Mouse (Mus musculus) erythroblast, adult 5-6 weeks (primary cell): Measurements from ENCODE around the gene Cog2. TPM values are rescaled to one million over a fixed set of nuclear protein-coding genes. Genes with fewer than 3 reads are reported as not detected.
A peak's percentile ranks its signal among the peaks of the same experiment; 100 is the strongest.

Experiments used
- ATAC-seq: replicated peaks from 2 replicates; pipeline ENCODE4 v1.8.0; 2016; ENCODE audit warnings: moderate number of reproducible peaks, mild to moderate bottlenecking, moderate TSS enrichment, inconsistent platforms; ENCODE audit not compliant: poor library complexity, low FRiP score, severe bottlenecking
- total RNA-seq, 2 experiments: library from RNA; stranded (forward) in 1 of 2; stranded (reverse) in 1 of 2; fragments of 150-400 nt in 1 of 2; fragments of 200-764, 138-1000 nt in 1 of 2; gene quantifications; 2 replicates each; pipeline versions ENCODE4 v1.2.3 to v1.2.4; 2015 to 2017; ENCODE audit warnings: low replicate concordance in 2 of 2

Cog2 gene
- total RNA-seq, 2 experiments from 2014 or later, result 4.6 to 15.4 TPM

DNA sequence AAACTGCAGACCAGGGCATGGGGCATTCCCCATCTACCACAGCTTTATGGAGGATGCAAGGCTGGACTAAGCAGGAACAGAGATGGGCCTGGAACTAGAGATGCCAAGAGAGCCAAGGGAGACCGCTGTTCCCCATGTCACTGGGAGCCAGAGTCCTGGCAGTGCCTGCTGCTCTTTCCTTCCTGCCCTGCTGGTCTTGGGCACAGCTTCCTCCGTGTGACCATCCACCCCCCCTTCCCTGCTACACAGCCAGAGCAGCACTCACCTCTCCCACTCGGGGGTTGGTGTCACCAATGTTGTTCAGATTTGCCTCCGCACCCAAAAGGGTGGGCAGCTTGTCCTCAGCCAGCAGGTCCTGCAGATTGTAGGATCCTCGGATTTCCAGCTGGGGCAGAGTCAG, 36.9 kb downstream of the Cog2 start:
- ATAC-seq, result no peak

DNA sequence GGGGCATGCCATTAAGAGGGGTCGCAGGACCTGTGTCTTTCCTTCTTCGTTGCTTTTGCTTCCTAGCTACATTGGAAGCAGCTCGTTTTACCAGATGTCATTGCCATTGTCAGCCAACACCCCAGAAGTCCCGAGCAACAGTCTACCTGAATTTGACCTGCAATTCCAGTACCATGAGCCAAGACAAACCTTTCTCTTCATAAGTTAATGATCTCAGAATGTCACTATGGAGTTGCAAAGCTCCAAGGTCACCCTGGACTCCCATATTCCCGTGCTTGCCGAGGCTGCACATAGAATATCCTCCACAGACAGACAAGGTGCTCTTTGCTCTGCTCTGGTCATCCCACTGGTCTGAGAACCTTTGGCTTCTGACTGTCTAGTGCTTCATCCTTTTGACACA, 46.6 kb downstream of the Cog2 start:
- ATAC-seq, result no peak

DNA sequence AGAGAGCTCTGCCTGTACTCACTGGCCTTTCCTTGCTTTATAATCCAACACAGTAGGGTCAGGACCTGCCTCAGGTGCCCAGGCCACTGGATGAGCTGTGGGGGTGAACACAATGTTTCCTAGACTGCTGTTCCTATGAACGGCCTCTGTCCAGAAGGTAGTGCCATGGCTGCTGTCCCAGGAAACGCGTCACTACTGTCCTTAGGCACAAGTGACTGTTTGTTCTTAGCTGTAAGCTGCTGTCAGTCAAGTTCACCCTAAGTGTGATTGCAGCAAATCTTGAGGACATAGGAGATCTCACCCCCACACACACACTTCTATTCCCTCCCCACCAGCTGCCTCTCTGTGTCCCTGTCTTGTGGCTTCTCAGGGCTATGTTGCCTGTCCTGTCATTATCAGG, 47.0 kb downstream of the Cog2 start:
- ATAC-seq, result no peak

DNA sequence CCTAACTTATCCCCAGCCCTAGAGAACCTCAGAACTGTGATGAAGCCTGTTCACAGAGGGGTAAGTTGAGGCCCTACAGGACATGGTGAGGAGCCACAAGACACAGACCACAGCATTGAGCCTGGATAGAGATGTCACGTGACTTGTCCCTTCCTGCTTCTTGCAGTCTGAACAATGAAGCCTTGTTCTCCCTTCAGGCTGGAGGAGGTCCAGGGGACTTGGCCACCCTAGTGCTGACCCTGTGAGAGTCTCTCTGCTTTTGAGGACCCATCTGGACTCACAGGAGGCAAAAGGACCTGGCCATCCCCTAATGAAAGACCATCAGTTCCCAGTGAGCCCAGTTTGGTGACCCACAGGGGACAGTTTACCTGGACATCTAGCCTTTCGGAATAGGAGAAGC, 48.5 kb downstream of the Cog2 start:
- ATAC-seq, result no peak

DNA sequence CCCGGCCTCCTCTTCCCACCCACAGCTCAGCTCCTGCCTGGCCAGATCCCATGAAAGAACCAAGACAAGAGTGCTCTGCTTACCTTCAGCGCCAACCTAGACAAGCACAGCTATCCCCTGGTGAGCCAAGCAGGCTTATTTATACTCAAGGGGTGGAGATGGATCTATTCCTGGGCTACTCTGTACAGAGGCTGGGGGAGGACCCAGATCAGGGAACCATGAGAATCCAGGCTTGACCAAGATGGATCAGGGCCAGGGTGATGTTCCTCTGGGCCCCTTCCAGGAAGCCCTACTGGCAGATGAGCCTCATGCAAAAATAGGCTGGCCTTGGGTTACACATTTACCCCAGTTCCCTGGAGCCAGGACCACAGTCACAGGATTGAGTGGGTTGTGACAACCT, 49.0 kb downstream of the Cog2 start, which contains the start of gene Agt:
Agt (minus strand) TSS at position 114 of the 400 bp plus-strand sequence.
- ATAC-seq, result no peak

DNA sequence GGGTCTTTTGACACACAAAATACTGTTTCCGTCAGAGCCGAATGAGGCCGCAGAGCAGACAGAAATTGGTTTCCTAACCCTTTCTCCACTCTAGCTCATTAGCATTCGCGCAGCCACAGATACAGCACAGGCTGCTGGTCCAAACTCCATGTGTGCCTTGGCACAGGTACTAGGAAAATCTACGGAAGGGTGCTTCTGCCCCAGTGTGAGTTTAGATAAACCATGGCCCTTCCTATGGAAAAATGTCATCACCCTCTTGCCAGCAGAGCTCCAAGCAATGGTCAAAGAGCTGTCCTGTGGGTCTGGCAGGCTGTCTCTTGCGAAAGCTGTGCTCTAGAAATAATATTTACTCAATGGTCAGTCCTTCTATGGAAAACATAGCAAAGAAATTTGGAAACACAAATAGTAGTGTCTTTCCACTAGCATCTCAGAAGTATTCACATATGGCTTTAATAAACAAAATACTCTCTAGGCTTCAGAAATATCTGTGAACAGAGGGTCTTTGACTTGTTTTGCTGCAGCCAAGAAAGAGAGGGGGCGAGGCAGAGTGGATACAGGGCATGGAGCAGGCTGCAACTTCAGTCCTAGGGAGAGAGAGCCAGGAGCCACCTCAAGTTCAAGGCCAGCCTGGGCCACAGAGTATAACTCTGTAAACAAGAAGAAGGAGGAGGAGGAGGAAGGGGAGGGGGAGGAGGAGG, 51.3 kb downstream of the Cog2 start:
- ATAC-seq, result no peak

DNA sequence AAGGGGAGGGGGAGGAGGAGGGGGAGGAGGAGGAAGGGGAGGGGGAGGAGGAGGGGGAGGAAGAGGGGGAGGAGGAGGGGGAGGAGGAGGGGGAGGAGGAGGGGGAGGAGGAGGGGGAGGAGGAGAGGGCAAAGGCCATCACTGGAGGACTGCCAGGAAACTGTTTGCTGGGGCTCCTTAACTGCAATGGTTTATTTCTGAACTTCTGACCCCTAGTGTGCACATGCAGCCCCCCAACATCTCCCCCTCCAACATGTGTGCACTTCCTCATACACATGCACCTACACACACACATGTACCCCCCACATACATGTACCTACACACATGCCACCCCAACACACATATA, 51.8 kb downstream of the Cog2 start:
- no peak for ATAC-seq

DNA sequence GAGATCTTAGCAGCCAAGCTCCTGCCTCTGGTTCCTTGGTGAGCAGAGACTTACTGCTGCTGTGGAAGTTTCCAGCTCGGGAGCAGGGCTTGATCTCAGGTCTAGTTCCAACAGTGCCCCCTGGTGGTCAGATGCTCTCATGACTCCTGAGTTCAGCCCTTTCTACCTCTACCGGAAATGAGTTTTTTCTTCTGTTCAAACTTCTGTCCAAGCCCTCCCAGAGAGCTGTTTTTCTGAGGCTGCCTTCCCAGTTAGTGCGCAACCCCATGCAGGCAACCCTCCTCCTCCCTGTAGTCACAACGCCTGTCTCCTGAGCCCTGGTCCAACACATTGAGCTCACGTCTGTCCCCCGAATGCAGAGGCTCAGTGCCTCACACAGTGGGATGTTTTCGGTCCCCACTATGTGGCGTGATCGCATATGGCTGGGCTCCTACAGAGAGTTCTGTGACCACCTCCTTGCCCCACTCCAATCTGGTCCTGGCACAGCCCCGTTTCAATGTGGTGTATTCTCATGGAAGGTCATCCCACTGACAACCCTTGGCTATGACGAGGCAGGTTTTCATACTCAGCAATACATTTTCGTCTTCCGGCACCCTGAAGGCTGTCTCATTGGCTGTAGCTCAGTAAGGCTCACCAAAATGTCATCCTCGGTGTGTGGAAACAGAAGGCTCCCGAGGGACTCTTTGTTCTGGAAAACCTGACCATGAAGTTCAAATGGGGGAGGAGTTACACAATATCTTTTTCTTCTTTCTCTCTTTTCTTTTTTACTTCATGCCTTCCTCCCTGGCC, 53.2 kb downstream of the Cog2 start:
- ATAC-seq, result peak; percentile 84

DNA sequence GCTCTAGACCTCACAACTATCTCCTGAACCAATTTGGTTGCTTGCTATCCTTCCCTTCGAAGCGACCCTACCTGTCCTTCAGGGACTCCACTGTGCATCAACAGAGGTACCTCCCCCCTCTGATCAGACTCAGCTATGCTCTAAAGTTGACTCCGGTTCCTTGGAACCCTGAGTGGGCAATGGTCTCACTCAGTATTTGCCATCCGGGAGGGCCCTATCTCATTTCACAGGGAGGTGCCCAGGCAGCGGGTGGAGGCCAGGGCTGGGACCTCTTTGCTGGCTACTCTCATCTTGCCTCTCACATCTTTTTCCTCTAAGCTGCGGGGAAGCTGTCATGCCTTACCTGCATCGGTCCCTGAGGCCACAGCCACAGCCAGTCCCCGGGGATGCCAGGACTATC, 55.2 kb downstream of the Cog2 start, which contains the start of gene Capn9:
Capn9 (plus strand) TSS at position 301 of the 400 bp plus-strand sequence.
- ATAC-seq, result no peak

DNA sequence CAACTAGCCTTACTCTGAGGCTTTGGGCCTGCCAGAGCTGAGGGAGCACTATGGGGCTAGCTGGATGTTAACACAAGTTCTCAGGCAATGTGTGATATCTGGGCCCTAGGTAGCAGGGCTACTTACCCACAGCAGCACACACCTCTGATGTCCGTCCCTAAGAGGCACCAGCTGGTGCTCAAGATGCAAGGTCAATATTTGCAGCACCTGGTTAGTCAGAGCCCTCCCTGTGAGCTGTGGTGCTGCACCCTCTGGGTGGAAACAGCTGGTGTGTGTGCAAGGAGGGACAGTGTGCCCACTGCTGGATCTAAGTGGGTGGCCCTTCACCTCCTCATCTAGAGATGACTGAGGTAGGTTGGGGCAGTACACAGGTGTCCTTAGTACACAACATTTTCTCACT, 56.2 kb downstream of the Cog2 start:
- no peak for ATAC-seq

DNA sequence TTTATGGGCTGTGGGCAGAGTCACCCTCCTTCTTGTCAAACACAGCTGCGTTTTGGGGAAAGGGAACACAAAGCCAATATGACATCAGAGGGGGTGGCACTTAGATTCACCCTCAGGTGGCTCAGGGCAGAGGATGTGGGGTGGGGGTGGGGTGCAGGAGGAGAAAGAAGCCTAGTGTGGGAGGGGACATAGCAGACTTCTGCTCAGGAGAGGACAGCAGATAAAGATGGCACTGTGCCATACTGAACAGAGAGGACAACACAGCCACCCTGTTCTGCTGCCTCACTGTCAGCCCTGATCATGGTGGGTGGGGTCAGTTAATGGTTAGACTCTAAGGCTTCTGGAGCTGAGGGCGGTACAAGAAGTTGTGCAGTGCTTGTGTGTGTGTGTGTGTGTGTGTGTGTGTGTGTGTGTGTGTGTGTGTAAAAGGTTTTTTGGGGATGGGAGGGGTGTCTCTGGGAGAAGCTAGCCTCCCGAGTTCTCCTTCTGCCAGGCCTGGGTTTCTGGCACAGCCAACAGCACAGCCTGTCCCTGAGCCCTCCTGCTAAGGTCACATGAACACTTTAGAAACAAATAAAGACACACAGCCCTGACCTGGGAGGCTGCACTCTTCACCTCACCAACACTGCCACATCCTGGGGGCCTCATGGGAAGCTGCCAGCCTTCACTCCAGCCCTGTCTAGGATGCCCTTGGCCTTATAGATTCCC, 65.3 kb downstream of the Cog2 start:
- no peak for ATAC-seq

DNA sequence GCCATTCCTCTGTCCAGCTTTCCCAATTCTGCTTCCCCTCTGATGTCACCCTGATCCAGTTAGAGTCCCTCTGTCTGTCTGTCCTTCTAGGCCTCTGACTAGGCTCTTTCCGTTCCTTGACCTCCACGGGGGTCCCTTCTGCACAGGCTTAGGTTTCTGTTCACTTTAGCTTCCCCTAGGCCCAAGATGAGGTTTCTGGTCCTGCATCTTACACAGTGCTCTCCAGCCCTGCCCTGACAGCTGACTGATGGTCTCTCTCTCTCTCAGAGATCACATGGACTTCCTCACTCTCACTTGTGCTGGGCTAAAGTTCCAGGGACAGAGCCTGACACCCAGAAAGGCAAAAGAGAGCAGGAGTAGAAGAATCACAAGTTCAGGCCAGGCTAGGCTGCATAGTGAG, 66.0 kb downstream of the Cog2 start:
- no peak for ATAC-seq

DNA sequence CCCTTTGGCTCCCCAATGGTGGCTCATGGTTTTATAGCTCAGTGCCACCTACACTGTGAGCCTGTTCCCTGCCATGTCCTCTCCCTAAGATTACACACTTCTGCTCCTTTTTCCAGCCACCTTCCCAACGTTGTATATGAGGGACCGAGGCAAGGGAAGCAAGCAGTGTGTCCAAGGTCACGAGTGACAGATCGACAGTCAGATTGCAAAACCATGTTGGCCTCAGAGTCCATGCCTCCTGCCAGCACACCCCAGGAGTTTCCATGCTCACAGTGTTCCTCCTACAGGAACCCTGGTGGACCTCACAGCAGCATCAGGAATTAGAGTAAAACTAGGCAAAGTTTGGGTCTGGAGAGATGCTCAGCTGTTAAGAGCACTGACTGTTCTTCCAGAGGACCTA, 68.8 kb downstream of the Cog2 start:
- ATAC-seq, result no peak

Other genes with a start within 250 kb of the Cog2 start
- not detected in 2 replicates for gene Pgbd5, start 81.1 kb upstream of the Cog2 start, total RNA-seq (2015; ENCODE audit: low replicate concordance)
- gene Pgbd5, start 81.1 kb upstream of the Cog2 start, total RNA-seq (2017; ENCODE audit: low replicate concordance), result not detected in 2 replicates
- gene Agt, start 48.9 kb downstream of the Cog2 start, total RNA-seq (2015; ENCODE audit: low replicate concordance), result not detected in 2 replicates
- gene Agt, start 48.9 kb downstream of the Cog2 start, total RNA-seq (2017; ENCODE audit: low replicate concordance), result not detected in 2 replicates
- not detected in 2 replicates for gene Capn9, start 55.3 kb downstream of the Cog2 start, total RNA-seq (2015; ENCODE audit: low replicate concordance)
- not detected in 2 replicates for gene Capn9, start 55.3 kb downstream of the Cog2 start, total RNA-seq (2017; ENCODE audit: low replicate concordance)
- gene 2310022B05Rik, start 142.6 kb downstream of the Cog2 start, total RNA-seq (2015; ENCODE audit: low replicate concordance), result 16.5 and 19.0 TPM in 2 replicates
- 9.8 and 16.9 TPM in 2 replicates for gene 2310022B05Rik, start 142.6 kb downstream of the Cog2 start, total RNA-seq (2017; ENCODE audit: low replicate concordance)
- 13.1 and 15.3 TPM in 2 replicates for gene Ttc13, start 201.2 kb downstream of the Cog2 start, total RNA-seq (2015; ENCODE audit: low replicate concordance)
- 8.8 and 18.3 TPM in 2 replicates for gene Ttc13, start 201.2 kb downstream of the Cog2 start, total RNA-seq (2017; ENCODE audit: low replicate concordance)
- gene Arv1, start 201.4 kb downstream of the Cog2 start, total RNA-seq (2015; ENCODE audit: low replicate concordance), result 2.5 TPM in 1 of 2 replicates, not detected in the other
- 1.1 TPM in 1 of 2 replicates, not detected in the other for gene Arv1, start 201.4 kb downstream of the Cog2 start, total RNA-seq (2017; ENCODE audit: low replicate concordance)
- gene Fam89a, start 231.1 kb downstream of the Cog2 start, total RNA-seq (2015; ENCODE audit: low replicate concordance), result 1.3 TPM in 1 of 2 replicates, not detected in the other
- not detected in 2 replicates for gene Fam89a, start 231.1 kb downstream of the Cog2 start, total RNA-seq (2017; ENCODE audit: low replicate concordance)